Mouse (Mus musculus) stomach, embryonic 14.5 days (tissue): ENCODE measurements at regions not wholly inside any gene's neighbourhood (a gene's known extent, or its start where the extent isn't known, plus 50 kb on each side); places are given as distances from the start of the nearest gene placed in this dataset.

Experiments
- ATAC-seq: fragments of 200-750 bp; cut with Nextera tagmentation; 2 replicates; pipeline ENCODE4 v1.8.0; 2017; ENCODE audit warnings: low read depth, moderate TSS enrichment; ENCODE audit not compliant: insufficient number of reproducible peaks, insufficient read depth, low FRiP score
- H3K27ac ChIP-seq: fragments of 300-500 bp; sonication (generic); 2 replicates; pipeline ENCODE4 v1.5.1; 2014; ENCODE audit warnings: mild to moderate bottlenecking, low read length, moderate library complexity, mixed read lengths
- H3K27me3 ChIP-seq: fragments of 300-500 bp; sonication (generic); 2 replicates; pipeline ENCODE4 v1.6.1; 2014; ENCODE audit warnings: low read length, control low read depth, mixed read lengths; ENCODE audit not compliant: control insufficient read depth, insufficient read depth
- H3K36me3 ChIP-seq: fragments of 300-500 bp; sonication (generic); 2 replicates; pipeline ENCODE4 v1.6.1; 2014; ENCODE audit warnings: mild to moderate bottlenecking, control low read depth, low read length, moderate library complexity, mixed read lengths; ENCODE audit not compliant: control insufficient read depth, insufficient read depth
- H3K4me1 ChIP-seq: fragments of 300-500 bp; sonication (generic); 2 replicates; pipeline ENCODE4 v1.6.1; 2014; ENCODE audit warnings: low read length, control low read depth, mixed read lengths; ENCODE audit not compliant: control insufficient read depth, insufficient read depth
- H3K4me2 ChIP-seq: fragments of 300-500 bp; sonication (generic); replicated peaks from 2 replicates; pipeline ENCODE4 v1.6.1; 2014; ENCODE audit warnings: low read depth, low read length, control low read depth
- H3K4me3 ChIP-seq: fragments of 300-500 bp; sonication (generic); 2 replicates; pipeline ENCODE4 v1.5.1; 2014; ENCODE audit warnings: low read depth, low read length, control low read depth
- H3K9ac ChIP-seq: fragments of 300-500 bp; sonication (generic); replicated peaks from 2 replicates; pipeline ENCODE4 v1.6.1; 2014; ENCODE audit warnings: low read depth, mild to moderate bottlenecking, control low read depth, low read length, moderate library complexity, mixed read lengths
- H3K9me3 ChIP-seq: fragments of 300-500 bp; sonication (generic); 2 replicates; pipeline ENCODE4 v1.6.1; 2016; ENCODE audit warnings: low read depth, low read length, control low read depth; ENCODE audit not compliant: control insufficient read depth
- WGBS: fragments of 180-500 bp; shearing (Covaris S2); extraction: QIAGEN DNeasy Blood & Tissue Kit; methylation state at CpG from one replicate; pipeline ENCODE4 v1.1.7; 2014; 5-methylcytosine and 5-hydroxymethylcytosine counted together

DNA sequence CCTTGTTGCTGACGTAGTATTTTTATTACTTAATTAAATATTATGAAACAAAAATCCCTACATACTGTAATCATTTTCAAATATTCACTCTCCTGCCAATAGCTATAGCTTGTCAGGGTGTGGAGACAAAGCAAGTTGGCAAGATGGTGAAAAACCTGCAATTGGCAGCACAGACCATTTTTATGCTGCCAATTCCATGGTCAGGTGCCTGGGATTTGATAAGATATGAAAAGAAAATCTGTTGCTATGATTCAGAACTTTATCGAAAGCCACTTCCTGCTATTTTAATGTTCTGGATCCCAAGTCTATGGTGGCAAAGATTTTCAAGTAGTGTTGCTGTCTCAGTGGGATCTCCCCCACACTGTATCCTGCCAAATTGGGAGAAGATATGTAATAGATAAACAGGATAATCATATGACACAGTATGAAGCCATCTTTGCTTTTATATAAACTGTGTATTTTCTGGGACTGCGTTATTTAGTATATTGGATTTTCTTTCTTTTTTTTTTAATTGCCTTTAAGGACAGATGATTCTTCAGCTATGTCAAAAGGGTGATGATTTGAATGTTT is 165.3 kb upstream of the Lrrc3b start:
- H3K4me3 ChIP-seq: no peak overlapping the region
- H3K9ac ChIP-seq: no peak overlapping the region
- no peaks in the 10 kb centered on the region for H3K9me3 ChIP-seq
- 88% methylated on average over 3 of the region's 3 CpGs for WGBS
- no peaks in the 10 kb centered on the region for H3K4me1 ChIP-seq
- no peak overlapping the region for H3K4me2 ChIP-seq
- no peaks in the 10 kb centered on the region for H3K27me3 ChIP-seq
- ATAC-seq: no peak
- H3K36me3 ChIP-seq: no peaks in the 10 kb centered on the region
- no peak overlapping the region for H3K27ac ChIP-seq

DNA sequence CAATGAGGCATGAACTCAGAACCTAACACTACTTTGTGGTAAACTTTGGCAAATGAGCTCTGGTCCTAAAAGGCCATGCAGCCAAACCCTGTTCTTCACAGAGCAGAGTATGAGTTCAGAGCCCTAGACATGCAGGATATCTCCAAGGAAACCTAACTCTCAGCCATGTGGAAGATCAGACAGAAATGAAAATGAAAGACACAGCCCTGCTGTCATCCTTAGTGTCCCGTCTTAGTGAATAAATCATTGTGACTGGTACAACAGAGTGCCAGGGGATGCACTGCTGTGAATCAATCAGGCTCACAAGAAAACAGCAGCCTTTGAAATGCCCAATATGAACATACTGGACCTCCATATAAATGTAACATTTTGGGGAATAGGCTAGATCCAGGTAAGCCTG is 171.4 kb upstream of the Lrrc3b start:
- H3K36me3 ChIP-seq: no peaks in the 10 kb centered on the region
- H3K4me2 ChIP-seq: no peak overlapping the region
- 55% methylated on average over 1 of the region's 1 CpGs for WGBS
- no peaks in the 10 kb centered on the region for H3K4me1 ChIP-seq
- H3K9ac ChIP-seq: no peak overlapping the region
- no peak overlapping the region for H3K4me3 ChIP-seq
- H3K27ac ChIP-seq: no peak overlapping the region
- no peaks in the 10 kb centered on the region for H3K27me3 ChIP-seq
- ATAC-seq: no peak
- H3K9me3 ChIP-seq: no peaks in the 10 kb centered on the region

GRCm38 (mm10) chr14:15634581-15634980 is 195.8 kb upstream of the Lrrc3b start:
- no peaks in the 10 kb centered on the region for H3K27me3 ChIP-seq
- no peaks in the 10 kb centered on the region for H3K4me1 ChIP-seq
- 45% methylated on average over 2 of the region's 2 CpGs for WGBS

GRCm38 (mm10) chr14:15637681-15638080 is 198.9 kb upstream of the Lrrc3b start:
- Histone ChIP-seq H3K9ac (no peak overlapping the region), H3K27me3 (no peaks in the 10 kb centered on the region), H3K4me2 (no peak overlapping the region), H3K4me1 (no peaks in the 10 kb centered on the region), H3K4me3 (no peak overlapping the region), H3K36me3 (no peaks in the 10 kb centered on the region), H3K9me3 (no peaks in the 10 kb centered on the region), H3K27ac (no peak overlapping the region)
- ATAC-seq: no peak
- 73% methylated on average over 2 of the region's 2 CpGs for WGBS

More at GRCm38 (mm10) chr14:15634581-15634980, 195.8 kb upstream of the Lrrc3b start:
- Histone ChIP-seq H3K4me2 (no peak overlapping the region), H3K27ac (no peak overlapping the region), H3K4me3 (no peak overlapping the region), H3K36me3 (no peaks in the 10 kb centered on the region), H3K9me3 (no peaks in the 10 kb centered on the region), H3K9ac (no peak overlapping the region)
- no peak for ATAC-seq

DNA sequence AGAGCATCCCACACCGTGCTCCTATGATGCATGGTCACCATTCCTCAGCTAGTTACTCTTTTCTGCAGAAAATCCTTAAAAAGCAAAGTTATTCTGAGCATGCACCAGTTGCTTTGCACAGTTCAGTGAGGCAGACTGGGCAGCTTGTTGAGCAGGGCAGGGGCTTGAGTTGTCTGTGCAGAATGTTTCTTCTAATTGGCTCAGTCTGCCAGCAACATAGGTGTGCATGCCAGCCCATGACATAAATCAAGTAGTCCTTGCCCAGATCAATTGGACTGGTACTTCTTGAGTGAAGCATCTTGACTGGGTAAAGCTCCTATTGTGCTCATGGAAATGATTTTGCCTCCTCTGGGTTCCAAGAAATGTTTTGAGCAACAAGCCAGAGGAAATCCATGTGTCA is 200.1 kb upstream of the Lrrc3b start:
- Histone ChIP-seq H3K4me1 (no peaks in the 10 kb centered on the region), H3K4me2 (no peak overlapping the region), H3K9ac (no peak overlapping the region), H3K36me3 (no peaks in the 10 kb centered on the region), H3K9me3 (no peaks in the 10 kb centered on the region), H3K27me3 (no peaks in the 10 kb centered on the region), H3K4me3 (no peak overlapping the region), H3K27ac (no peak overlapping the region)
- WGBS: 75% methylated on average over 1 of the region's 1 CpGs
- no peak for ATAC-seq

- Histone ChIP-seq H3K4me1 (no peaks in the 10 kb centered on the region), H3K27me3 (no peaks in the 10 kb centered on the region), H3K36me3 (no peaks in the 10 kb centered on the region), H3K27ac (no peak overlapping the region), H3K4me3 (no peak overlapping the region), H3K9me3 (no peaks in the 10 kb centered on the region), H3K4me2 (no peak overlapping the region), H3K9ac (no peak overlapping the region)
- ATAC-seq: no peak
- 51% methylated on average over 2 of the region's 2 CpGs for WGBS
These were observed 222.1 kb upstream of the Lrrc3b start for GRCm38 (mm10) chr14:15660886-15661285.

DNA sequence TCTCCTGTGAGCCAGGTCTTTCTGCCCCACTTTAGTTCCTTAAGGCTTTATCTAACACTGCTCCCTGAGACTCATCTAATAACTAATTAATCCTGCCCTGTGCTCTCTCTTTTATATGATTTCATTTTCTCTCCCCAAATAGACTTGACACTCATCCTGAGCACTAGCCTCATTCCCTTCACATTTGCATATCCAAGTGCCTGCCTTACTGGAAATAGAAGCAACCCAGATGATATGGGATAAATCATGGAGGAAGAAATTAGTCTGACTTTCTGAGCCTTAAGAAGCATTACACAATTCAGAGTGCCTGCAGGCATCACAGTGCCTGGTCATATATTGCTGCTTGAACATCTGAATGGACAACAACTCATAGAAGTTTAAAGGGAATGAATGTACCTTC is 233.5 kb upstream of the Lrrc3b start:
- no peaks in the 10 kb centered on the region for H3K27me3 ChIP-seq
- no peak overlapping the region for H3K27ac ChIP-seq
- ATAC-seq: no peak
- no peak overlapping the region for H3K9ac ChIP-seq
- no peaks in the 10 kb centered on the region for H3K36me3 ChIP-seq
- no peak overlapping the region for H3K4me3 ChIP-seq
- no peak overlapping the region for H3K4me2 ChIP-seq
- no peaks in the 10 kb centered on the region for H3K9me3 ChIP-seq
- H3K4me1 ChIP-seq: no peaks in the 10 kb centered on the region

- no peak for ATAC-seq
- H3K4me3 ChIP-seq: no peak overlapping the region
- no peak overlapping the region for H3K9ac ChIP-seq
- H3K27ac ChIP-seq: no peak overlapping the region
- H3K36me3 ChIP-seq: no peaks in the 10 kb centered on the region
- H3K4me1 ChIP-seq: no peaks in the 10 kb centered on the region
- no peaks in the 10 kb centered on the region for H3K9me3 ChIP-seq
- no peak overlapping the region for H3K4me2 ChIP-seq
- WGBS: 66% methylated on average over 2 of the region's 2 CpGs
- H3K27me3 ChIP-seq: no peaks in the 10 kb centered on the region
These were observed 238.4 kb upstream of the Lrrc3b start for GRCm38 (mm10) chr14:15677218-15677617.

DNA sequence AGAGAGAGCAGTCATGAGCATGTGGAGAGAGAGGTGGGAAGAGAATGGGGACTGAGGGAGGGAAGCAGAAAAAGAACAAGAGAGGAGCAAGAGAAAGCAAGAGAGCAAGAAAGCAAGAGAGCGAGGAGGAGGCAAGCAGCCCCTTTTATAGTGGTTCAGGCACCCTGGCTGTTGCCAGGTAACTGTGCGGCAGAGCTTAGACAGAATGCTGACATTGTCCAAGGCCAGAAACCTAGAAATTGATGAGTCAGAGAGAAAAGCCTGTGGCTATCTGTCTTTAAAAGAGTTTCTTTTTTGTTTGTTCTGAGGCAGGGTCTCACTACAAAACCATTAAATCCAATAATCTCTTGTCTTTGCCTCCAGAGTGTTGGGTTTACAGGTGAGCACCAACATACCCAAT is 240.7 kb upstream of the Lrrc3b start:
- Histone ChIP-seq H3K36me3 (no peaks in the 10 kb centered on the region), H3K4me1 (no peaks in the 10 kb centered on the region), H3K4me2 (no peak overlapping the region), H3K9me3 (no peaks in the 10 kb centered on the region), H3K4me3 (no peak overlapping the region), H3K9ac (no peak overlapping the region), H3K27me3 (no peaks in the 10 kb centered on the region), H3K27ac (no peak overlapping the region)
- 68% methylated on average over 2 of the region's 2 CpGs for WGBS
- no peak for ATAC-seq
